Mouse (Mus musculus): ENCODE results near the gene Mef2d. TPM values are rescaled to one million over a fixed set of nuclear protein-coding genes. Genes with fewer than 3 reads are reported as not detected.

Gene Mef2d
- polyA plus RNA-seq, 1 experiment from 2014 or later: 22.5 TPM

- no peak for ATAC-seq
- no peaks in the 10 kb centered on the region for H3K9me3 ChIP-seq (replicated peaks; ENCODE audit: control insufficient read depth, low read length, poor library complexity, severe bottlenecking)
- H3K4me2 ChIP-seq (ENCODE audit: low read length): no peak overlapping the region
- H3K4me1 ChIP-seq (ENCODE audit: control insufficient read depth, insufficient read depth, low read length): no peaks in the 10 kb centered on the region
- no peak overlapping the region for H3K27ac ChIP-seq (ENCODE audit: low read length)
- H3K27me3 ChIP-seq (ENCODE audit: control insufficient read depth, insufficient read depth, low read depth, low read length): no peaks in the 10 kb centered on the region
- 95% methylated on average over 12 of the region's 12 CpGs for WGBS
- no peaks in the 10 kb centered on the region for H3K36me3 ChIP-seq (ENCODE audit: control insufficient read depth, insufficient read depth, low read length)
- no peak overlapping the region for H3K4me3 ChIP-seq (ENCODE audit: low read depth, low read length)
- no peak overlapping the region for H3K9ac ChIP-seq (ENCODE audit: low read depth, low read length)
These were observed 27.8 kb upstream of the Mef2d start for GRCm38 (mm10) chr3:88114396-88114795.

DNA sequence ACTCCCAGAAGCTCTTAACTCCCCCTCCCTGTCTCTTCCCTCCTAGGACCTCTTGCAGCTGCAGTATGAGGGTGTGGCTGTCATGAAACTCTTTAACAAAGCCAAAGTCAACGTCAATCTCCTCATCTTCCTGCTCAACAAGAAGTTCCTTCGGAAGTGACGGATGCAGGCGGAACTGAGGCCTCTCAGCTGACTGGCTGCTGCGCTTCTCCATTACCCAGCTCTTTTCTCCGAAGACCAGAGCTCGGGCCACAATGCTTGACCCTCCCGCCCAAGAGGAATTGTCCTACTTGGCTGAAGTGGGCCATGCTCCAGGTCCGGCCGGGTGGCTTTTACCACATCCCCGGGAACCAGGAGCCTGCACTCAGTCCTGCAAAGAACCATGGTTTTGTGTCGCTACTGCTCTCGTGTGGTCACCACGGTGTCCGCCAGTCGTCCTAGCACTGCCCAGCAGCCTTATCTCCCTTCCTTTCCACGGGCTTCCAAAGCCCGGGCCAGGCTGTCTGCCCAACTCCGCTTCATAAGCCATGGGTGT, 22.0 kb upstream of the Mef2d start:
- 95% methylated on average over 19 of the region's 19 CpGs for WGBS

GRCm38 (mm10) chr3:88121164-88122131, 20.7 kb upstream of the Mef2d start:
- no peak for ATAC-seq
- Histone ChIP-seq H3K36me3 (ENCODE audit: control insufficient read depth, insufficient read depth, low read length) (no peaks in the 10 kb centered on the region), H3K9ac (ENCODE audit: low read depth, low read length) (no peak overlapping the region), H3K4me1 (ENCODE audit: control insufficient read depth, insufficient read depth, low read length) (no peaks in the 10 kb centered on the region), H3K4me3 (ENCODE audit: low read depth, low read length) (no peak overlapping the region), H3K27me3 (ENCODE audit: control insufficient read depth, insufficient read depth, low read depth, low read length) (no peaks in the 10 kb centered on the region), H3K4me2 (ENCODE audit: low read length) (no peak overlapping the region), H3K27ac (ENCODE audit: low read length) (no peak overlapping the region), H3K9me3 (replicated peaks; ENCODE audit: control insufficient read depth, low read length, poor library complexity, severe bottlenecking) (no peaks in the 10 kb centered on the region)
- 74% methylated on average over 14 of the region's 14 CpGs for WGBS

More for the DNA sequence above, 22.0 kb upstream of the Mef2d start:
- H3K36me3 ChIP-seq (ENCODE audit: control insufficient read depth, insufficient read depth, low read length): no peaks in the 10 kb centered on the region
- no peak overlapping the region for H3K9ac ChIP-seq (ENCODE audit: low read depth, low read length)
- no peak overlapping the region for H3K27ac ChIP-seq (ENCODE audit: low read length)
- ATAC-seq: no peak
- no peak overlapping the region for H3K4me2 ChIP-seq (ENCODE audit: low read length)
- no peaks in the 10 kb centered on the region for H3K4me1 ChIP-seq (ENCODE audit: control insufficient read depth, insufficient read depth, low read length)
- no peaks in the 10 kb centered on the region for H3K27me3 ChIP-seq (ENCODE audit: control insufficient read depth, insufficient read depth, low read depth, low read length)
- no peak overlapping the region for H3K4me3 ChIP-seq (ENCODE audit: low read depth, low read length)
- H3K9me3 ChIP-seq (replicated peaks; ENCODE audit: control insufficient read depth, low read length, poor library complexity, severe bottlenecking): no peaks in the 10 kb centered on the region

- Histone ChIP-seq H3K9ac (ENCODE audit: low read depth, low read length) (no peak overlapping the region), H3K4me2 (ENCODE audit: low read length) (no peak overlapping the region), H3K9me3 (replicated peaks; ENCODE audit: control insufficient read depth, low read length, poor library complexity, severe bottlenecking) (no peaks in the 10 kb centered on the region), H3K4me3 (ENCODE audit: low read depth, low read length) (no peak overlapping the region), H3K4me1 (ENCODE audit: control insufficient read depth, insufficient read depth, low read length) (no peaks in the 10 kb centered on the region), H3K27ac (ENCODE audit: low read length) (no peak overlapping the region), H3K36me3 (ENCODE audit: control insufficient read depth, insufficient read depth, low read length) (no peaks in the 10 kb centered on the region), H3K27me3 (ENCODE audit: control insufficient read depth, insufficient read depth, low read depth, low read length) (no peaks in the 10 kb centered on the region)
- 78% methylated on average over 4 of the region's 4 CpGs for whole genome bisulfite sequencing
- ATAC-seq: no peak
These were observed 17.0 kb upstream of the Mef2d start for GRCm38 (mm10) chr3:88125195-88125594.

GRCm38 (mm10) chr3:88126181-88126580, 16.0 kb upstream of the Mef2d start:
- H3K9ac ChIP-seq (ENCODE audit: low read depth, low read length): no peak overlapping the region
- ATAC-seq: no peak
- no peaks in the 10 kb centered on the region for H3K27me3 ChIP-seq (ENCODE audit: control insufficient read depth, insufficient read depth, low read depth, low read length)
- H3K9me3 ChIP-seq (replicated peaks; ENCODE audit: control insufficient read depth, low read length, poor library complexity, severe bottlenecking): no peaks in the 10 kb centered on the region
- WGBS: 87% methylated on average over 7 of the region's 7 CpGs
- H3K4me2 ChIP-seq (ENCODE audit: low read length): no peak overlapping the region
- no peaks in the 10 kb centered on the region for H3K4me1 ChIP-seq (ENCODE audit: control insufficient read depth, insufficient read depth, low read length)
- H3K4me3 ChIP-seq (ENCODE audit: low read depth, low read length): no peak overlapping the region
- no peak overlapping the region for H3K27ac ChIP-seq (ENCODE audit: low read length)
- H3K36me3 ChIP-seq (ENCODE audit: control insufficient read depth, insufficient read depth, low read length): no peaks in the 10 kb centered on the region

GRCm38 (mm10) chr3:88127636-88128035, 14.5 kb upstream of the Mef2d start:
- H3K4me3 ChIP-seq (ENCODE audit: low read depth, low read length): no peak overlapping the region
- no peaks in the 10 kb centered on the region for H3K36me3 ChIP-seq (ENCODE audit: control insufficient read depth, insufficient read depth, low read length)
- no peaks in the 10 kb centered on the region for H3K9me3 ChIP-seq (replicated peaks; ENCODE audit: control insufficient read depth, low read length, poor library complexity, severe bottlenecking)
- no peaks in the 10 kb centered on the region for H3K27me3 ChIP-seq (ENCODE audit: control insufficient read depth, insufficient read depth, low read depth, low read length)
- no peak overlapping the region for H3K27ac ChIP-seq (ENCODE audit: low read length)
- no peak overlapping the region for H3K4me2 ChIP-seq (ENCODE audit: low read length)
- no peak for ATAC-seq
- no peak overlapping the region for H3K9ac ChIP-seq (ENCODE audit: low read depth, low read length)
- WGBS: 76% methylated on average over 3 of the region's 3 CpGs
- H3K4me1 ChIP-seq (ENCODE audit: control insufficient read depth, insufficient read depth, low read length): no peaks in the 10 kb centered on the region

- no peaks in the 10 kb centered on the region for H3K27me3 ChIP-seq (ENCODE audit: control insufficient read depth, insufficient read depth, low read depth, low read length)
- H3K4me1 ChIP-seq (ENCODE audit: control insufficient read depth, insufficient read depth, low read length): no peaks in the 10 kb centered on the region
- H3K4me3 ChIP-seq (ENCODE audit: low read depth, low read length): no peak overlapping the region
- no peak overlapping the region for H3K4me2 ChIP-seq (ENCODE audit: low read length)
- ATAC-seq: no peak
- no peak overlapping the region for H3K9ac ChIP-seq (ENCODE audit: low read depth, low read length)
- no peak overlapping the region for H3K27ac ChIP-seq (ENCODE audit: low read length)
- H3K9me3 ChIP-seq (replicated peaks; ENCODE audit: control insufficient read depth, low read length, poor library complexity, severe bottlenecking): no peaks in the 10 kb centered on the region
- no peaks in the 10 kb centered on the region for H3K36me3 ChIP-seq (ENCODE audit: control insufficient read depth, insufficient read depth, low read length)
- WGBS: 83% methylated on average over 5 of the region's 5 CpGs
These were observed 14.1 kb upstream of the Mef2d start for GRCm38 (mm10) chr3:88128056-88128455.

GRCm38 (mm10) chr3:88129006-88129405, 13.2 kb upstream of the Mef2d start:
- Histone ChIP-seq H3K4me1 (ENCODE audit: control insufficient read depth, insufficient read depth, low read length) (no peaks in the 10 kb centered on the region), H3K9ac (ENCODE audit: low read depth, low read length) (no peak overlapping the region), H3K27me3 (ENCODE audit: control insufficient read depth, insufficient read depth, low read depth, low read length) (no peaks in the 10 kb centered on the region), H3K4me2 (ENCODE audit: low read length) (no peak overlapping the region), H3K4me3 (ENCODE audit: low read depth, low read length) (no peak overlapping the region), H3K27ac (ENCODE audit: low read length) (no peak overlapping the region), H3K36me3 (ENCODE audit: control insufficient read depth, insufficient read depth, low read length) (no peaks in the 10 kb centered on the region), H3K9me3 (replicated peaks; ENCODE audit: control insufficient read depth, low read length, poor library complexity, severe bottlenecking) (no peaks in the 10 kb centered on the region)
- ATAC-seq: no peak
- WGBS: 58% methylated on average over 4 of the region's 4 CpGs

DNA sequence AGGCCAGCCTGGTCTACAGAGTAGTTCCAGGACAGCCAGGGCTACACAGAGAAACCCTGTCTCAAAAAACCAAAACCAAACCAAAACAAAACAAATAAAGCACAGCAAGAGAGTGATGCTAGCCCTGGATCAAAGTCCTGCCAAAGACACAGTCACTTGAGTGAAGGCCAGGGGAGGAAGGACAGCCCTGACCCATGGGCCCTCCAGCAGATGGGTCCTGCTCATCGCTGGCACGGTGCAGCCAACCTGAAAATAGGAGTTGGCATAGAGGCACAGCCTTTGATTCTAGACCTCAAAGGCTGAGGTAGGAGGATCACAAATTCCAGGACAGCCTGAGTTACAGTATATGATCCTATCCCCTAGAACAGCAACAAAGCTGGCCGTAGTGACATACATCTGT, 11.1 kb upstream of the Mef2d start:
- ATAC-seq: no peak
- 97% methylated on average over 3 of the region's 3 CpGs for WGBS
- H3K9ac ChIP-seq (ENCODE audit: low read depth, low read length): no peak overlapping the region
- no peak overlapping the region for H3K4me3 ChIP-seq (ENCODE audit: low read depth, low read length)
- no peaks in the 10 kb centered on the region for H3K27me3 ChIP-seq (ENCODE audit: control insufficient read depth, insufficient read depth, low read depth, low read length)
- no peak overlapping the region for H3K4me2 ChIP-seq (ENCODE audit: low read length)
- H3K9me3 ChIP-seq (replicated peaks; ENCODE audit: control insufficient read depth, low read length, poor library complexity, severe bottlenecking): no peaks in the 10 kb centered on the region
- H3K27ac ChIP-seq (ENCODE audit: low read length): no peak overlapping the region
- no peaks in the 10 kb centered on the region for H3K4me1 ChIP-seq (ENCODE audit: control insufficient read depth, insufficient read depth, low read length)
- H3K36me3 ChIP-seq (ENCODE audit: control insufficient read depth, insufficient read depth, low read length): no peaks in the 10 kb centered on the region
